8 mouse cellular contexts compared by ENCODE assay signal in the genomic region with DNA sequence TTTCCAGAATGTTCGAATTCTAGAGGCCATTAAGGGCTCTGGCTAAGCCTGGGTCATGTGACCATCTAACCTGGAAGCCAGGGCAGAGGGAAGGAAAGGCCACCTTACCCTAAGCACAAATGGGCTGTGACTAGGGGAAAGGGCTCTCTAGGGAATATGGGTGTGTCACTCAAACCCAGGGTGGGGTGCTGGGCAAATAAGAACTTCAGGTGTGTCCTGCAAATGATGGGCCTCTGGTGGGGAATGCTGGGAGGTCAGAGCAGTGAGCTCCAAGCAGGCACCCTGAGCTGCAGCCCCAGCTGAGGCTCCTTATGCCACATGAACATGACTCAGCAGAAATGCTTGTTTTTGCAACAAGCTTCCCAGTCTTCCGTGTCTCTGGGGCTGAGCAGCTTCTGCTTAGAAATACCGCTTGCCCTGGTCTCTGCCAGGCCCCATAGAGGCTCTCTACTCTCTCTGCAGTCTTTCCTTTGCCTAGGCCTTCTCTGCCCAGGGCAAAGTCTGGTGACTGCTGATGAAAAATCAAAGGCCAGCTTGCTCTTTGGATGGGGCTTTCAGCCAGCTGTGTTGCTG.
DNase-seq lines count a peak whose midpoint lies in the region; ATAC-seq and TF ChIP-seq lines count a peak whose summit lies in the region.

No protein-coding gene starts in this region.

- no peaks in the 10 kb centered on the region for H3K79me2 ChIP-seq in heart, adult 2 months (replicated peaks; ENCODE audit: control insufficient read depth, insufficient read depth, low read length)

- no peak overlapping the region; the same call in 1 of the 2 replicates for H3K27ac ChIP-seq in heart, adult 2 months
- H3K27ac ChIP-seq in kidney, embryonic 16.5 days (ENCODE audit: low read length), result peak overlapping the region; percentile 48
- no peak overlapping the region for H3K27ac ChIP-seq in midbrain, postnatal 0 days (ENCODE audit: low read depth, low read length)

- no peak for TF ChIP-seq CTCF in heart, adult 2 months (IDR thresholded peaks at IDR 0.05)
- no peak for TF ChIP-seq CTCF in midbrain, postnatal 0 days (IDR thresholded peaks at IDR 0.05)

- no peak overlapping the region for H3K4me3 ChIP-seq in heart, adult 2 months
- no peak overlapping the region for H3K4me3 ChIP-seq in kidney, embryonic 16.5 days (ENCODE audit: low read length)
- no peak overlapping the region for H3K4me3 ChIP-seq in midbrain, postnatal 0 days (ENCODE audit: low read depth, low read length)

- peak; percentile 91 for DNase-seq in heart, adult 11 months
- no peak for DNase-seq in heart, adult 2 months
- peak; percentile 7 for DNase-seq in A20 (ENCODE audit: low read depth, low spot score)
- peak; percentile 79 for DNase-seq in c-Kit-negative CD71-positive TER-119-positive erythroid progenitor cells, embryonic 14.5 days (ENCODE audit: low read depth, low spot score)
- DNase-seq in midbrain, postnatal 0 days (ENCODE audit: low spot score), result peak; percentile 42
- DNase-seq in urinary bladder, postnatal 4 days (ENCODE audit: low spot score in 2 of 2), result no peak
- DNase-seq in gastrocnemius, postnatal 10 days, result no peak

- H3K9me3 ChIP-seq in kidney, embryonic 16.5 days (ENCODE audit: low read length), result 0 out of 2 replicates have a peak, but pooled peaks cover 6% of the 10 kb centered on the region
- H3K9me3 ChIP-seq in midbrain, postnatal 0 days (ENCODE audit: low read length), result no peaks in the 10 kb centered on the region

- H3K36me3 ChIP-seq in heart, adult 2 months (ENCODE audit: control insufficient read depth, insufficient read depth, low read length), result no peaks in the 10 kb centered on the region
- no peaks in the 10 kb centered on the region for H3K36me3 ChIP-seq in kidney, embryonic 16.5 days (ENCODE audit: insufficient read depth, low read length)
- no peaks in the 10 kb centered on the region for H3K36me3 ChIP-seq in midbrain, postnatal 0 days (ENCODE audit: insufficient read depth, low read length)

- no peak for TF ChIP-seq POLR2A in heart, adult 2 months (IDR thresholded peaks at IDR 0.05; ENCODE audit: insufficient read depth, low read depth, low read length)

- peaks cover 10% of the 10 kb centered on the region for H3K4me1 ChIP-seq in heart, adult 2 months (ENCODE audit: control insufficient read depth, insufficient read depth, low read length)
- H3K4me1 ChIP-seq in kidney, embryonic 16.5 days (ENCODE audit: insufficient read depth, low read length), result peaks cover 11% of the 10 kb centered on the region
- 0 out of 2 replicates have a peak, but pooled peaks cover 4% of the 10 kb centered on the region for H3K4me1 ChIP-seq in midbrain, postnatal 0 days (ENCODE audit: insufficient read depth, low read length)

- intact Hi-C loops in heart, adult 2 months (cut with DNase I), result no loop called here

- 32% methylated on average over 3 of the region's 3 CpGs for WGBS in heart, adult 2 months
- 41% methylated on average over 3 of the region's 3 CpGs for WGBS in kidney, embryonic 16.5 days
- WGBS in midbrain, postnatal 0 days, result 48% methylated on average over 3 of the region's 3 CpGs

- H3K27me3 ChIP-seq in heart, adult 2 months (ENCODE audit: control insufficient read depth, insufficient read depth, low read length), result no peaks in the 10 kb centered on the region
- no peaks in the 10 kb centered on the region for H3K27me3 ChIP-seq in kidney, embryonic 16.5 days (ENCODE audit: insufficient read depth, low read length)
- no peaks in the 10 kb centered on the region for H3K27me3 ChIP-seq in midbrain, postnatal 0 days (ENCODE audit: insufficient read depth, low read length)

- no peak overlapping the region for H3K9ac ChIP-seq in heart, adult 2 months (ENCODE audit: low read depth, low read length)
- H3K9ac ChIP-seq in kidney, embryonic 16.5 days (replicated peaks; ENCODE audit: low read length), result no peak overlapping the region
- no peak overlapping the region for H3K9ac ChIP-seq in midbrain, postnatal 0 days (replicated peaks; ENCODE audit: low read length, poor library complexity, severe bottlenecking)

- ATAC-seq in kidney, embryonic 16.5 days (ENCODE audit: low FRiP score, low TSS enrichment), result 0 out of 2 replicates have a peak, but pooled peaks have one; percentile 26
- no peak for ATAC-seq in midbrain, postnatal 0 days (ENCODE audit: low FRiP score)

- no peak overlapping the region for H3K4me2 ChIP-seq in kidney, embryonic 16.5 days (replicated peaks; ENCODE audit: low read depth, low read length)
- H3K4me2 ChIP-seq in midbrain, postnatal 0 days (ENCODE audit: low read depth, low read length, poor library complexity, severe bottlenecking), result no peak overlapping the region

- no peak for TF ChIP-seq EP300 in heart, adult 2 months (IDR thresholded peaks at IDR 0.05; ENCODE audit: insufficient read depth, low read depth, low read length)

Comparison
In these comparisons a context has a peak if more than half of its experiments do, and no peak if none do; other contexts are left out.
1. DNase-seq: peak in heart, adult 11 months (single experiment), A20 (single experiment), c-Kit-negative CD71-positive TER-119-positive erythroid progenitor cells, embryonic 14.5 days (single experiment) and midbrain, postnatal 0 days (single experiment); none in heart, adult 2 months (0 of 2), urinary bladder, postnatal 4 days (0 of 2) and gastrocnemius, postnatal 10 days (single experiment).